Mouse (Mus musculus) cerebellum, adult 2 months (tissue): ENCODE results near the gene Dapk2.

ENCODE experiments used
- CTCF ChIP-seq: fragments of 200-500 bp; IDR thresholded peaks from 2 replicates; pipeline ENCODE4 v1.5.1; 2011; ENCODE audit warnings: low read depth, mild to moderate bottlenecking, control low read depth, low read length, moderate library complexity, borderline replicate concordance; ENCODE audit not compliant: insufficient read depth
- POLR2A ChIP-seq: fragments of 200-500 bp; IDR thresholded peaks from 2 replicates; pipeline ENCODE4 v1.6.1; 2011; ENCODE audit warnings: low read length, control low read depth, borderline replicate concordance; ENCODE audit not compliant: insufficient read depth

GRCm38 (mm10) chr9:66251159-66251691, 93.2 kb downstream of the Dapk2 start:
- no peak for TF ChIP-seq CTCF
- TF ChIP-seq POLR2A: no peak
